Mouse (Mus musculus) CH12.LX (cell line): ENCODE results near the gene Cebpz.

Source experiments
- EP300 ChIP-seq: IDR thresholded peaks from 2 replicates; pipeline ENCODE4 v1.6.1; 2011; ENCODE audit warnings: low read length, improper control_type of control experiment
- ETS1 ChIP-seq: conservative IDR thresholded peaks from 2 replicates; pipeline ENCODE4 v1.6.1; 2012; ENCODE audit warnings: low read depth, mild to moderate bottlenecking, inconsistent platforms, low read length, improper control_type of control experiment, moderate library complexity
- JUND ChIP-seq: conservative IDR thresholded peaks from 2 replicates; pipeline ENCODE4 v1.6.1; 2011; ENCODE audit warnings: low read depth, low read length, improper control_type of control experiment
- ZMIZ1 ChIP-seq: IDR thresholded peaks from 2 replicates; pipeline ENCODE4 v1.6.1; 2012; ENCODE audit warnings: low read depth, mild to moderate bottlenecking, inconsistent platforms, low read length, improper control_type of control experiment

DNA sequence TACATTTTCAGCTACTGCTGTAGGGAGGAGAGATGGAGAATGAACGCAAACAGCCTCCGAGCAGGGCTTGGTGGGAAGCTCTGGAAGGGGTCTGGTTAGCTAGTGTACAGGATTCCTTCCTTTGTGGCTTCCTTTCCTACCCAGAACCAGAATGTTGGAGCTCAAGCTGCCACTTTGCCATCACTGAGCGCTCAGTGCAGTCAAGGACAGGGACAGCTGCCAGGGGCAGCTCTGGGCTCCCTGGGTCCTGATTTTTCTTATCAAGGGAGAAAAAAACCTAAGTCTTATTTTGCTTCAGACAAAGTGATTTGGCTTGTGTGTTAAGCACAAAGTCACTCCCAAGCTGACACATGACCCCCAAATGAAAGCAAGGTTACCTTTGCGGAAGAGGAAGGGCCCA lies 48.3 kb downstream of the Cebpz start:
- no peak for TF ChIP-seq JUND
- TF ChIP-seq ETS1, result no peak
- no peak for TF ChIP-seq ZMIZ1
- TF ChIP-seq EP300, result no peak
